Mouse (Mus musculus) CH12.LX (cell line): ENCODE results near the gene Nfkb2. TPM values are rescaled to one million over a fixed set of nuclear protein-coding genes. Genes with fewer than 3 reads are reported as not detected.

ENCODE experiments used
- DNase-seq: peaks from one replicate; pipeline ENCODE4 v3.0.0-alpha.2; 2013; ENCODE audit errors: extremely low read depth
- H3K27ac ChIP-seq: 2 replicates; pipeline ENCODE4 v1.5.1; 2012; ENCODE audit warnings: low read depth, mild to moderate bottlenecking, control low read depth, moderate library complexity; ENCODE audit not compliant: insufficient read depth
- H3K27me3 ChIP-seq: replicated peaks from 2 replicates; pipeline ENCODE3; 2012; ENCODE audit warnings: inconsistent platforms
- H3K36me3 ChIP-seq, 2 experiments: replicated peaks in 1 of 2; 2 replicates each; pipeline versions ENCODE3 to v1.6.1; 2012; ENCODE audit warnings: inconsistent platforms in 1 of 2, low read length in 1 of 2, mild to moderate bottlenecking in 1 of 2, mixed read lengths in 1 of 2, moderate library complexity in 1 of 2; ENCODE audit not compliant: control insufficient read depth in 1 of 2, insufficient read depth in 1 of 2
- H3K4me1 ChIP-seq, 2 experiments: 2 replicates each; pipeline ENCODE4 v1.6.1; 2012; ENCODE audit warnings: inconsistent platforms in 1 of 2, moderate library complexity in 1 of 2; ENCODE audit not compliant: insufficient read depth in 2 of 2, control insufficient read depth in 1 of 2
- H3K4me2 ChIP-seq: 2 replicates; pipeline ENCODE4 v1.6.1; 2012; ENCODE audit warnings: low read depth, mild to moderate bottlenecking, control low read depth; ENCODE audit not compliant: poor library complexity, insufficient read depth, severe bottlenecking
- H3K4me3 ChIP-seq, 3 experiments: fragments of 150-350 bp in 1 of 3; sonication (generic) in 1 of 3; replicated peaks in 1 of 3; 2 replicates each; pipeline versions ENCODE3 to v1.5.1; 2011 to 2012; ENCODE audit warnings: low read depth in 2 of 3, low read length in 2 of 3, mild to moderate bottlenecking in 2 of 3, moderate library complexity in 2 of 3, control low read depth in 1 of 3, improper control_type of control experiment in 1 of 3, inconsistent platforms in 1 of 3, mixed read lengths in 1 of 3; ENCODE audit not compliant: poor library complexity in 1 of 3
- H3K79me2 ChIP-seq: replicated peaks from 2 replicates; pipeline ENCODE4 v1.6.1; 2012; ENCODE audit warnings: mild to moderate bottlenecking, moderate library complexity; ENCODE audit not compliant: control insufficient read depth, poor library complexity, insufficient read depth, severe bottlenecking; ENCODE audit errors: extremely low read depth
- H3K9ac ChIP-seq: 2 replicates; pipeline ENCODE4 v1.6.1; 2012; ENCODE audit warnings: low read depth, mild to moderate bottlenecking, control low read depth, moderate library complexity; ENCODE audit not compliant: insufficient read depth
- H3K9me3 ChIP-seq: replicated peaks from 2 replicates; pipeline ENCODE3; 2012; ENCODE audit warnings: low read length, inconsistent platforms, mixed read lengths
- CHD2 ChIP-seq: IDR thresholded peaks from 2 replicates; pipeline ENCODE4 v1.6.1; 2011; ENCODE audit warnings: low read length, improper control_type of control experiment
- IRF4 ChIP-seq: IDR thresholded peaks from 2 replicates; pipeline ENCODE4 v1.6.1; 2014; ENCODE audit warnings: low read depth, mild to moderate bottlenecking, inconsistent platforms, low read length, improper control_type of control experiment
- JUN ChIP-seq: IDR thresholded peaks from 2 replicates; pipeline ENCODE4 v1.6.1; 2011; ENCODE audit warnings: low read depth, mild to moderate bottlenecking, low read length, improper control_type of control experiment, moderate library complexity; ENCODE audit not compliant: insufficient read depth
- JUND ChIP-seq: conservative IDR thresholded peaks from 2 replicates; pipeline ENCODE4 v1.6.1; 2011; ENCODE audit warnings: low read depth, low read length, improper control_type of control experiment
- MAX ChIP-seq: IDR thresholded peaks from 2 replicates; pipeline ENCODE4 v1.6.1; 2011; ENCODE audit warnings: low read length, improper control_type of control experiment
- MAZ ChIP-seq: IDR thresholded peaks from 2 replicates; pipeline ENCODE4 v1.6.1; 2012; ENCODE audit warnings: low read depth, mild to moderate bottlenecking, inconsistent platforms, low read length, improper control_type of control experiment, moderate library complexity
- MXI1 ChIP-seq: IDR thresholded peaks from 2 replicates; pipeline ENCODE4 v1.6.1; 2011; ENCODE audit warnings: mild to moderate bottlenecking, low read depth, low read length, improper control_type of control experiment
- MYC ChIP-seq: IDR thresholded peaks from 2 replicates; pipeline ENCODE4 v1.6.1; 2011; ENCODE audit warnings: low read depth, mild to moderate bottlenecking, improper control_type of control experiment, low read length
- NELFE ChIP-seq: IDR thresholded peaks from 2 replicates; pipeline ENCODE4 v1.6.1; 2011; ENCODE audit warnings: low read depth, low read length, improper control_type of control experiment
- NRF1 ChIP-seq: IDR thresholded peaks from 2 replicates; pipeline ENCODE4 v1.6.1; 2014; ENCODE audit warnings: low read depth, mild to moderate bottlenecking, inconsistent platforms, low read length, improper control_type of control experiment, moderate library complexity
- PAX5 ChIP-seq: IDR thresholded peaks from 2 replicates; pipeline ENCODE4 v1.6.1; 2012; ENCODE audit warnings: low read length, inconsistent platforms, mixed read lengths
- POLR2A ChIP-seq: IDR thresholded peaks from 2 replicates; pipeline ENCODE4 v1.6.1; 2011; ENCODE audit warnings: low read depth, mild to moderate bottlenecking, improper control_type of control experiment, low read length
- SIN3A ChIP-seq: IDR thresholded peaks from 2 replicates; pipeline ENCODE4 v1.6.1; 2012; ENCODE audit warnings: low read length, improper control_type of control experiment, inconsistent platforms
- SMC3 ChIP-seq: IDR thresholded peaks from 2 replicates; pipeline ENCODE4 v1.6.1; 2011; ENCODE audit warnings: low read depth, low read length, improper control_type of control experiment
- UBTF ChIP-seq: IDR thresholded peaks from 2 replicates; pipeline ENCODE4 v1.6.1; 2012; ENCODE audit warnings: low read depth, mild to moderate bottlenecking, inconsistent platforms, low read length, improper control_type of control experiment, moderate library complexity
- USF2 ChIP-seq: conservative IDR thresholded peaks from 2 replicates; pipeline ENCODE4 v1.6.1; 2011; ENCODE audit warnings: low read depth, low read length, improper control_type of control experiment
- ZKSCAN1 ChIP-seq: IDR thresholded peaks from 2 replicates; pipeline ENCODE4 v1.6.1; 2012; ENCODE audit warnings: low read depth, inconsistent platforms, low read length, improper control_type of control experiment, borderline replicate concordance
- ZMIZ1 ChIP-seq: IDR thresholded peaks from 2 replicates; pipeline ENCODE4 v1.6.1; 2012; ENCODE audit warnings: low read depth, mild to moderate bottlenecking, inconsistent platforms, low read length, improper control_type of control experiment
- dilution Hi-C: fragments of 300-500 bp; cut with MboI; formaldehyde crosslinking; loops from 2 replicates; pipeline ENCODE4 v1.14.3; 2020; ENCODE audit warnings: low sequenced_read_pairs; ENCODE audit not compliant: extremely low pct_unique_long_range_greater_than_20kb, extremely low pct_ligation_motif_present
- in situ Hi-C: fragments of 300-500 bp; cut with MboI; formaldehyde crosslinking; loops from 3 replicates; pipeline ENCODE4 v1.14.3; 2019; ENCODE audit warnings: low sequenced_read_pairs, low pct_ligation_motif_present, low pct_unique_long_range_greater_than_20kb, mixed read lengths
- polyA plus RNA-seq: library from polyadenylated mRNA; unstranded; fragments of >175 nt; gene quantifications from 2 replicates; pipeline ENCODE4 v1.2.1, GENCODE M21; 2012; ENCODE audit warnings: low read depth; ENCODE audit not compliant: insufficient read length
- total RNA-seq, 2 experiments: library from RNA; depleted of rRNA; stranded (reverse); fragments of 300-350 nt in 1 of 2; fragments of >200 nt in 1 of 2; gene quantifications; 2 replicates each; pipeline ENCODE4 v1.2.3; 2012 to 2014

Nfkb2 gene
- total and polyA plus RNA-seq, 3 experiments = 44.3 to 71.7 (median 64.8) TPM

DNA sequence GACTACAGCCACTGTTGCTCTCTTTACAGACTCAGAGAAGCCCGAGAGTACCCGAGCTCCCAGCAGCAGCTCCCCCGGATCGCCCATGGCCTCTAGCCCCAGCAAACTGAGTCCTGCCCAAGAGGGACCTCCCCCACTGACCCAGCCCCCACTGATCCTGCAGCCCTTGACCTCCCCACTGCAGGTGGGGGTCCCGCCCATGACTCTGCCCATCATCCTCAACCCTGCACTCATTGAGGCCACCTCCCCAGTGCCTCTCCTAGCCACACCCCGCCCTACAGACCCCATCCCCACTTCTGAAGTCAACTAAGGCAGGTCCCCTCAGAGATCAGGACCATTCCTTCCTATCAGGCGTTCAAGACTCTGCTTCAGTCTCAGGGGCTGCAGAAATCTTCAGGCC, 18.5 kb upstream of the Nfkb2 start (continued):
- TF ChIP-seq ZKSCAN1 = no peak
- TF ChIP-seq, all 38 proteins: peak for 0

GRCm38 (mm10) chr19:46286047-46286446, 18.1 kb upstream of the Nfkb2 start:
- Histone ChIP-seq H3K79me2 (no peaks in the 10 kb centered on the region), H3K27ac (no peak overlapping the region), H3K4me1 (peaks cover 0 to 12% of the 10 kb centered on the region in 2 experiments; a peak in 2 of 4 replicates), H3K4me3 (no peak overlapping the region), H3K27me3 (no peaks in the 10 kb centered on the region), H3K4me2 (no peak overlapping the region), H3K36me3 (peaks cover 47 to 63% of the 10 kb centered on the region in 2 experiments), H3K9me3 (no peaks in the 10 kb centered on the region), H3K9ac (no peak overlapping the region)
- in situ Hi-C loops = no loop called here
- dilution Hi-C loops = no loop called here
- TF ChIP-seq JUND (no peak), UBTF (no peak), USF2 (no peak), MAZ (no peak), SMC3 (no peak), MXI1 (no peak), IRF4 (no peak), JUN (no peak), CHD2 (no peak), PAX5 (no peak)
- no peak for DNase-seq

GRCm38 (mm10) chr19:46286926-46287325, 17.2 kb upstream of the Nfkb2 start:
- in situ Hi-C loops = no loop called here
- Histone ChIP-seq H3K27me3 (no peaks in the 10 kb centered on the region), H3K27ac (no peak overlapping the region), H3K9ac (no peak overlapping the region), H3K4me2 (no peak overlapping the region), H3K4me1 (peaks cover 0 to 9% of the 10 kb centered on the region in 2 experiments; a peak in 2 of 4 replicates), H3K9me3 (no peaks in the 10 kb centered on the region), H3K4me3 (no peak overlapping the region), H3K36me3 (peaks cover 42 to 56% of the 10 kb centered on the region in 2 experiments), H3K79me2 (no peaks in the 10 kb centered on the region)
- DNase-seq = no peak
- no peak for TF ChIP-seq SIN3A
- no peak for TF ChIP-seq NRF1
- TF ChIP-seq IRF4 = no peak
- TF ChIP-seq MAZ = no peak
- no peak for TF ChIP-seq ZMIZ1
- no peak for TF ChIP-seq NELFE
- TF ChIP-seq POLR2A = no peak
- TF ChIP-seq MYC = no peak
- TF ChIP-seq MAX = no peak
- dilution Hi-C loops = no loop called here
